Mouse (Mus musculus) ES-E14 (cell line): ENCODE results near the gene Rhox3a2.
"Not testable (repeated sequence)": the region's sequence is repeated elsewhere in the genome, so short reads cannot be mapped to it uniquely, and the experiment has no call there.

Experiments
- CHD2 ChIP-seq: IDR thresholded peaks from 2 replicates; pipeline ENCODE4 v1.6.1; 2014; ENCODE audit warnings: mild to moderate bottlenecking, low read depth, low read length, inconsistent platforms
- HCFC1 ChIP-seq: IDR thresholded peaks from 2 replicates; pipeline ENCODE4 v1.6.1; 2012; ENCODE audit warnings: low read length, inconsistent platforms, borderline replicate concordance; ENCODE audit not compliant: insufficient read depth
- MAFK ChIP-seq: IDR thresholded peaks from 2 replicates; pipeline ENCODE4 v1.6.1; 2014; ENCODE audit warnings: mild to moderate bottlenecking, low read depth, low read length, inconsistent platforms; ENCODE audit not compliant: insufficient read depth
- ZC3H11A ChIP-seq: IDR thresholded peaks from 2 replicates; pipeline ENCODE4 v1.6.1; 2012; ENCODE audit warnings: low read depth, mild to moderate bottlenecking, inconsistent platforms, low read length, borderline replicate concordance
- ZNF384 ChIP-seq: IDR thresholded peaks from 2 replicates; pipeline ENCODE4 v1.6.1; 2012; ENCODE audit warnings: low read depth, low read length, inconsistent platforms

- not testable (repeated sequence) for TF ChIP-seq HCFC1, MAFK, ZNF384, ZC3H11A, CHD2
Observed at GRCm38 (mm10) chrX:37432194-37432593, 52.4 kb downstream of the Rhox3a2 start, which contains the start of gene Rhox4b.
